Mouse (Mus musculus) small intestine, adult 2 months (tissue): Measurements from ENCODE around the gene Gpc6. TPM values are rescaled to one million over a fixed set of nuclear protein-coding genes. Genes with fewer than 3 reads are reported as not detected.

Experiments
- H3K27ac ChIP-seq: fragments of 200-500 bp; 2 replicates; pipeline ENCODE4 v1.5.1; 2012; ENCODE audit warnings: low read depth, low read length, control low read depth, inconsistent platforms; ENCODE audit not compliant: insufficient read depth
- H3K27me3 ChIP-seq: fragments of 200-500 bp; 2 replicates; pipeline ENCODE4 v1.6.1; 2012; ENCODE audit warnings: mild to moderate bottlenecking, moderate library complexity, low read length, inconsistent platforms; ENCODE audit not compliant: control insufficient read depth, insufficient read depth
- H3K36me3 ChIP-seq: fragments of 200-500 bp; 2 replicates; pipeline ENCODE4 v1.6.1; 2012; ENCODE audit warnings: mild to moderate bottlenecking, low read length, control low read depth, inconsistent platforms; ENCODE audit not compliant: control insufficient read depth, insufficient read depth
- H3K4me1 ChIP-seq: fragments of 200-500 bp; 2 replicates; pipeline ENCODE4 v1.6.1; 2012; ENCODE audit warnings: low read length, inconsistent platforms, mixed read lengths; ENCODE audit not compliant: control insufficient read depth, insufficient read depth, insufficient read length
- H3K4me3 ChIP-seq: fragments of 200-500 bp; 2 replicates; pipeline ENCODE4 v1.5.1; 2012; ENCODE audit warnings: low read depth, mild to moderate bottlenecking, control low read depth, inconsistent platforms, low read length, moderate library complexity
- CTCF ChIP-seq: fragments of 200-500 bp; IDR thresholded peaks from 2 replicates; pipeline ENCODE4 v1.5.1; 2012; ENCODE audit warnings: low read depth, mild to moderate bottlenecking, control low read depth, inconsistent platforms, low read length, moderate library complexity, mixed read lengths; ENCODE audit not compliant: insufficient replicate concordance, insufficient read length; ENCODE audit errors: extremely low read depth
- POLR2A ChIP-seq: fragments of 200-500 bp; IDR thresholded peaks from 2 replicates; pipeline ENCODE4 v1.6.1; 2012; ENCODE audit warnings: low read depth, mild to moderate bottlenecking, control low read depth, inconsistent platforms, low read length, moderate library complexity
- WGBS: fragments of 180-500 bp; shearing (Covaris S2); methylation state at CpG from one replicate; pipeline ENCODE4 v1.1.7; 2018; 5-methylcytosine and 5-hydroxymethylcytosine counted together
- polyA plus RNA-seq: library from polyadenylated mRNA; depleted of rRNA; stranded (reverse); fragments of >200 nt; gene quantifications from 2 replicates; pipeline ENCODE4 v1.2.3, GENCODE M21; 2012

The Gpc6 gene
- polyA plus RNA-seq, 1 experiment: 0.81 TPM

- Histone ChIP-seq H3K27ac (no peak overlapping the region), H3K27me3 (no peaks in the 10 kb centered on the region), H3K4me1 (no peaks in the 10 kb centered on the region), H3K36me3 (no peaks in the 10 kb centered on the region), H3K4me3 (no peak overlapping the region)
- 94% methylated on average over 10 of the region's 10 CpGs for WGBS
- no peak for TF ChIP-seq POLR2A
- TF ChIP-seq CTCF: no peak
These were observed 1056.4 kb downstream of the Gpc6 start for GRCm38 (mm10) chr14:117981532-117981931.

- TF ChIP-seq CTCF (no peak), POLR2A (no peak)
- Histone ChIP-seq H3K4me3 (no peak overlapping the region), H3K36me3 (no peaks in the 10 kb centered on the region), H3K4me1 (no peaks in the 10 kb centered on the region), H3K27ac (no peak overlapping the region), H3K27me3 (no peaks in the 10 kb centered on the region)
- WGBS: 82% methylated on average over 10 of the region's 10 CpGs
These were observed 1063.3 kb downstream of the Gpc6 start for GRCm38 (mm10) chr14:117988444-117988843.

GRCm38 (mm10) chr14:117990203-117990602 is 1065.1 kb downstream of the Gpc6 start:
- WGBS: 69% methylated on average over 8 of the region's 8 CpGs
- H3K4me3 ChIP-seq: no peak overlapping the region
- no peak for TF ChIP-seq CTCF
- no peak for TF ChIP-seq POLR2A
- H3K36me3 ChIP-seq: no peaks in the 10 kb centered on the region
- no peak overlapping the region for H3K27ac ChIP-seq
- H3K4me1 ChIP-seq: no peaks in the 10 kb centered on the region
- no peaks in the 10 kb centered on the region for H3K27me3 ChIP-seq

GRCm38 (mm10) chr14:117992600-117993256 is 1067.6 kb downstream of the Gpc6 start:
- no peak overlapping the region for H3K27ac ChIP-seq

DNA sequence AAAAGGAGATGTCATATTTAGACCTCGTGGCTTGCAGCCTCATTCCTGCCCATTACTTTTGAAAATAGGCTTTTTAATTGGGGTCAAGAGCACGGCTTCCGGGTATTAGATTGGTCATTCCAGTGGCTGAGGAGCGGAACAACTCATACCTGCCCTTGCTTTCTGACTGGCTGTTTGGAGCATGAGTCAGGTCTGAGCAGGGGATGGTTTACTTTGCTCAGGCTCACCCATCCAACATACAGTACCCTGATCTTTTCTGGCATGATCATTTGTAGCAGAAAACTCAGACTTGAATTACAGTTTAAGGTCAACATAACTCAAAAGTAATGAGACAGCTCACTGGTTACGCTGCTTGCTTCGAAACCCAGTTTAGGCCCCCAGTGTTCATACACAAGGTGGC is 1068.7 kb downstream of the Gpc6 start:
- H3K4me3 ChIP-seq: no peak overlapping the region
- no peak overlapping the region for H3K27ac ChIP-seq
- H3K4me1 ChIP-seq: no peaks in the 10 kb centered on the region
- TF ChIP-seq CTCF: no peak
- TF ChIP-seq POLR2A: no peak
- H3K36me3 ChIP-seq: no peaks in the 10 kb centered on the region
- H3K27me3 ChIP-seq: no peaks in the 10 kb centered on the region
- 91% methylated on average over 6 of the region's 6 CpGs for WGBS

More at GRCm38 (mm10) chr14:117992600-117993256, 1067.6 kb downstream of the Gpc6 start:
- H3K27me3 ChIP-seq: no peaks in the 10 kb centered on the region
- no peaks in the 10 kb centered on the region for H3K4me1 ChIP-seq
- H3K4me3 ChIP-seq: no peak overlapping the region
- 39% methylated on average over 8 of the region's 8 CpGs for WGBS
- no peak for TF ChIP-seq CTCF
- TF ChIP-seq POLR2A: no peak
- no peaks in the 10 kb centered on the region for H3K36me3 ChIP-seq

- H3K4me3 ChIP-seq: no peak overlapping the region
- no peak for TF ChIP-seq POLR2A
- no peak for TF ChIP-seq CTCF
- peaks cover 5% of the 10 kb centered on the region; the same call in 1 of the 2 replicates for H3K4me1 ChIP-seq
- H3K27ac ChIP-seq: no peak overlapping the region
- H3K36me3 ChIP-seq: no peaks in the 10 kb centered on the region
- no peaks in the 10 kb centered on the region for H3K27me3 ChIP-seq
- 86% methylated on average over 10 of the region's 10 CpGs for WGBS
These were observed 1079.3 kb downstream of the Gpc6 start for GRCm38 (mm10) chr14:118004434-118004833.

DNA sequence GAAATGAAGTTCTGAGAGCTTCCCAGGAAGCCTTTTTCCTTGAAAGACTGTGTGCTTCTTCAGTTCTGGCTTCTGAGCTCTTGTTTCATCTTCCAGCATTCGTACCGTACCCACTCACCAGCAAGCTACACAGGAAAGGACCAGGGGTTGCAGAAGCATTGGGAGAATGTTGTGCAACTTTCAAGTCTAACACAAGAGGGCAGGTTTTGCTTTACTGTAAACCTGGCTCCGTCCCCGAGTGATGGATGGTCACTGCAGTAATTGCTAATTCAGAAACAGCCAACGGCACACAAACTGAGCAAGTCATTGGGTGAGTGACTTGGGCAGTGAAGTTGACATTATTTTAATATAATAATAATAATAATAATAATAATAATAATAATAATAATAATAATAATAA is 1080.6 kb downstream of the Gpc6 start:
- peaks cover 5% of the 10 kb centered on the region; the same call in 1 of the 2 replicates for H3K4me1 ChIP-seq
- no peak overlapping the region for H3K4me3 ChIP-seq

More for the DNA sequence above, 1080.6 kb downstream of the Gpc6 start:
- Histone ChIP-seq H3K27me3 (no peaks in the 10 kb centered on the region), H3K27ac (no peak overlapping the region), H3K36me3 (no peaks in the 10 kb centered on the region)
- 13% methylated on average over 5 of the region's 5 CpGs for WGBS
- TF ChIP-seq CTCF (no peak), POLR2A (no peak)
